Comparison of ENCODE assay signal across 8 mouse cellular contexts in genomic region chr16:16559878-16560531, GRCm38 (mm10). TPM values are rescaled to one million over a fixed set of nuclear protein-coding genes. Genes with fewer than 3 reads are reported as not detected.
DNase-seq lines count a peak whose midpoint lies in the region; ATAC-seq lines count a peak whose summit lies in the region.

No protein-coding gene starts in this region.

- peak overlapping the region; percentile 54 for H3K4me3 ChIP-seq in hindbrain, embryonic 16.5 days (ENCODE audit: low read length)
- peak overlapping the region; percentile 23 for H3K4me3 ChIP-seq in macrophage (ENCODE audit: inconsistent target)

- no peaks in the 10 kb centered on the region for H3K36me3 ChIP-seq in hindbrain, embryonic 16.5 days (ENCODE audit: control insufficient read depth, insufficient read depth, low read length)
- H3K36me3 ChIP-seq in macrophage (ENCODE audit: inconsistent target), result no peaks in the 10 kb centered on the region

- peak overlapping the region; percentile 65 for H3K9ac ChIP-seq in hindbrain, embryonic 16.5 days (ENCODE audit: low read depth, low read length)

- no peaks in the 10 kb centered on the region for H3K27me3 ChIP-seq in hindbrain, embryonic 16.5 days (replicated peaks; ENCODE audit: control insufficient read depth, insufficient read depth, low read length)

- peak; percentile 98 for DNase-seq in R1 (ENCODE audit: low read depth, low spot score)
- DNase-seq in cerebellum, postnatal 10 days, result peak; percentile 88 to 91
- DNase-seq in frontal cortex, postnatal 25 days (ENCODE audit: low spot score in 2 of 2), result peak; percentile 66 to 74
- DNase-seq in layer of hippocampus, postnatal 36 days, result peak; percentile 87 to 89
- DNase-seq in right cerebral cortex, postnatal 36 days (ENCODE audit: low spot score in 2 of 2), result peak; percentile 84 to 90
- DNase-seq in thymus, adult 18-20 months, result no peak

- under 1% methylated on average over 9 of the region's 9 CpGs for WGBS in hindbrain, embryonic 16.5 days
- WGBS in macrophage (ENCODE audit: missing documents), result 61% methylated on average over 9 of the region's 9 CpGs

- peaks cover 100% of the 10 kb centered on the region for H3K79me2 ChIP-seq in macrophage (ENCODE audit: inconsistent target)

- H3K27ac ChIP-seq in hindbrain, embryonic 16.5 days (ENCODE audit: low read depth, low read length), result peak overlapping the region; percentile 90
- peak overlapping the region; percentile 100 for H3K27ac ChIP-seq in macrophage

- no peaks in the 10 kb centered on the region for H3K9me3 ChIP-seq in hindbrain, embryonic 16.5 days (ENCODE audit: control insufficient read depth, low read length)

- H3K4me2 ChIP-seq in hindbrain, embryonic 16.5 days (ENCODE audit: low read length), result peak overlapping the region; percentile 74

- ATAC-seq in hindbrain, embryonic 16.5 days, result peak; percentile 98

- peaks cover 11% of the 10 kb centered on the region for H3K4me1 ChIP-seq in hindbrain, embryonic 16.5 days (ENCODE audit: control insufficient read depth, insufficient read depth, low read depth, low read length)

RNA-seq across cellular contexts. Expression of gene Fgd4, which starts 40.3 kb away (rescaled TPM):
- polyA plus RNA-seq in hindbrain, embryonic 16.5 days (2015; fragmentation: Nextera tagmentation; extraction: Ambion mirVana), result 15.8 and 16.7 TPM in 2 replicates
- total RNA-seq in layer of hippocampus, postnatal 36 days (2021), result 10 to 100 TPM; 49.9 to 53.2 TPM
- total RNA-seq in macrophage (2018; cell fraction: chromatin; rRNA removed), result 100 to 1,000 TPM in 24 of 26 experiments, 10 to 100 TPM in 2; 39.3 to 674 (median 405) TPM
- total RNA-seq in macrophage (2018; cell fraction: cytosol; rRNA removed), result 100 to 1,000 TPM in 4 of 26 experiments, 10 to 100 TPM in 22; 41.9 to 112 (median 87.0) TPM
- 100 to 1,000 TPM in 24 of 26 experiments, 10 to 100 TPM in 2; 65.7 to 534 (median 251) TPM for total RNA-seq in macrophage (2018; cell fraction: nucleus; rRNA removed)
- polyA plus RNA-seq in macrophage (2018), result 41.3 to 60.1 TPM (median 48.0 TPM) in 3 replicates

Comparison
In these comparisons a context has a peak if more than half of its experiments do, and no peak if none do; other contexts are left out.
1. DNase-seq: peak in R1 (single experiment), cerebellum, postnatal 10 days (2 of 2), frontal cortex, postnatal 25 days (2 of 2), layer of hippocampus, postnatal 36 days (2 of 2) and right cerebral cortex, postnatal 36 days (2 of 2); none in thymus, adult 18-20 months (0 of 2).